ENCODE assay signal across 39 mouse cellular contexts in the genomic region with DNA sequence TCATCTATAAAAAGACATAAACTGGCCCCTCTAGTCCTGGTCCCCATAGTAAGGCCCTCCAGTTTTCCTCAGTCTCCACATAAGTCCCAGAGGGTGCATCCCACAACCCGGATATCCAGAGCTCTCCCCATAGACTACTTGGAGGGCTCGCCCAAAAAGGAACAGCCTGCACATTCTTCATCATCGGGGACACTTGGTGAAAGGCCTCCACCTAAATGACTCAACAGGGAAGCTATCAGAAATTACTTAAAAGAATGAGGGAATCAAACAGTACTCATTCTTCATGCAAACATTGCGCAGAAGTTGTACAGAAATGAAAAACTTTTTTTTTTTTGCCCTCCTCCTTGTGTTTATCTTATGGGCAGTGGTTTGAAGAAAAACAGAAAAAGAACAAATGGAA. TPM values are rescaled to one million over a fixed set of nuclear protein-coding genes. Genes with fewer than 3 reads are reported as not detected.
"Had no signal": no experiment of that assay in that cellular context is flagged by ENCODE, and none has a peak within 500 bp of the region (broad histone marks: within the 10 kb centered on the region; RNA-seq: fewer than 3 reads in every experiment).

No protein-coding gene starts in this region.

- ATAC-seq: hindbrain, embryonic 16.5 days; hindbrain, postnatal 0 days; inflammation-experienced regulatory T-cells, adult 6 months; intestine, embryonic 15.5 days; intestine, embryonic 16.5 days; intestine, postnatal 0 days had no signal

- H3K4me2 ChIP-seq: heart, embryonic 11.5 days; heart, embryonic 12.5 days; heart, embryonic 13.5 days; heart, embryonic 15.5 days; hindbrain, embryonic 12.5 days; hindbrain, embryonic 13.5 days; hindbrain, embryonic 14.5 days; hindbrain, embryonic 15.5 days; intestine, embryonic 15.5 days; kidney, embryonic 15.5 days had no signal

- H3K9ac ChIP-seq: heart, embryonic 12.5 days; heart, embryonic 13.5 days; heart, embryonic 15.5 days; hindbrain, embryonic 12.5 days; hindbrain, embryonic 13.5 days; hindbrain, embryonic 14.5 days; hindbrain, embryonic 15.5 days; intestine, embryonic 15.5 days; kidney, embryonic 15.5 days had no signal

- H3K9me3 ChIP-seq: heart, embryonic 10.5 days; heart, embryonic 12.5 days; heart, embryonic 13.5 days; heart, embryonic 15.5 days; hindbrain, embryonic 10.5 days; hindbrain, embryonic 12.5 days; hindbrain, embryonic 13.5 days; hindbrain, embryonic 15.5 days; intestine, embryonic 15.5 days; kidney, embryonic 15.5 days had no signal

- H3K36me3 ChIP-seq: heart, embryonic 10.5 days; heart, embryonic 12.5 days; heart, embryonic 13.5 days; heart, embryonic 15.5 days; hindbrain, embryonic 10.5 days; hindbrain, embryonic 12.5 days; hindbrain, embryonic 13.5 days; hindbrain, embryonic 15.5 days; intestine, embryonic 15.5 days; kidney, embryonic 15.5 days had no signal

- H3K4me1 ChIP-seq: heart, embryonic 10.5 days; heart, embryonic 12.5 days; heart, embryonic 13.5 days; heart, embryonic 15.5 days; hindbrain, embryonic 10.5 days; hindbrain, embryonic 12.5 days; hindbrain, embryonic 13.5 days; hindbrain, embryonic 15.5 days; intestine, embryonic 15.5 days; kidney, embryonic 15.5 days had no signal

- DNase-seq: heart, postnatal 10 days; heart, postnatal 14 days; heart, postnatal 36 days; heart, postnatal 4 days; kidney, adult 18-20 months; kidney, adult 2 months; kidney, adult 8-10 months; kidney, adult 9 months; kidney, postnatal 10 days; kidney, postnatal 14 days; kidney, postnatal 25 days; kidney, postnatal 36 days; layer of hippocampus, adult 9-11 months; layer of hippocampus, postnatal 36 days had no signal

- H3K4me3 ChIP-seq: heart, embryonic 10.5 days; heart, embryonic 12.5 days; heart, embryonic 13.5 days; heart, embryonic 15.5 days; hindbrain, embryonic 10.5 days; hindbrain, embryonic 12.5 days; hindbrain, embryonic 13.5 days; hindbrain, embryonic 15.5 days; intestine, embryonic 15.5 days; kidney, embryonic 15.5 days; layer of hippocampus, adult 2 months had no signal

- H3K27me3 ChIP-seq: heart, embryonic 12.5 days; heart, embryonic 13.5 days; heart, embryonic 15.5 days; hindbrain, embryonic 12.5 days; hindbrain, embryonic 13.5 days; hindbrain, embryonic 15.5 days; intestine, embryonic 15.5 days; kidney, embryonic 15.5 days had no signal

- H3K27ac ChIP-seq: heart, embryonic 10.5 days; heart, embryonic 13.5 days; heart, embryonic 15.5 days; hindbrain, embryonic 10.5 days; hindbrain, embryonic 12.5 days; hindbrain, embryonic 13.5 days; hindbrain, embryonic 14.5 days; hindbrain, embryonic 15.5 days; hindbrain, postnatal 0 days; intestine, embryonic 15.5 days; kidney, embryonic 15.5 days; kidney, postnatal 0 days; layer of hippocampus, adult 2 months had no signal

RNA-seq across cellular contexts. Expression of a gene that starts 57.5 kb away (rescaled TPM):
- polyA plus RNA-seq: heart, embryonic 10.5 days; heart, embryonic 11.5 days; heart, embryonic 12.5 days; heart, embryonic 13.5 days; heart, embryonic 14.5 days; heart, embryonic 15.5 days; heart, embryonic 16.5 days; heart, postnatal 0 days; hindbrain, embryonic 10.5 days; hindbrain, embryonic 11.5 days; hindbrain, embryonic 12.5 days; hindbrain, embryonic 13.5 days; hindbrain, embryonic 14.5 days; hindbrain, embryonic 15.5 days; hindbrain, embryonic 16.5 days; hindbrain, postnatal 0 days; inflammation-experienced regulatory T-cells, adult 6 months; intestine, embryonic 14.5 days; intestine, embryonic 15.5 days; intestine, embryonic 16.5 days; intestine, postnatal 0 days; large intestine, adult 2 months had no signal
